Mouse (Mus musculus) liver, embryonic 16.5 days (tissue): ENCODE measurements at regions not wholly inside any gene's neighbourhood (a gene's known extent, or its start where the extent isn't known, plus 50 kb on each side); places are given as distances from the start of the nearest gene placed in this dataset.

Experiments
- ATAC-seq: fragments of 200-750 bp; cut with Nextera tagmentation; 2 replicates; pipeline ENCODE4 v1.8.0; 2017; ENCODE audit warnings: low read depth, mild to moderate bottlenecking, moderate number of reproducible peaks, moderate library complexity
- H3K27ac ChIP-seq: fragments of 300-500 bp; sonication (generic); 2 replicates; pipeline ENCODE4 v1.5.1; 2014; ENCODE audit warnings: mild to moderate bottlenecking, low read length
- H3K27me3 ChIP-seq: fragments of 300-500 bp; sonication (generic); 2 replicates; pipeline ENCODE4 v1.6.1; 2014; ENCODE audit warnings: low read depth, low read length, mixed read lengths; ENCODE audit not compliant: control insufficient read depth, insufficient read depth
- H3K36me3 ChIP-seq: fragments of 300-500 bp; sonication (generic); 2 replicates; pipeline ENCODE4 v1.6.1; 2014; ENCODE audit warnings: mild to moderate bottlenecking; ENCODE audit not compliant: control insufficient read depth, insufficient read depth
- H3K4me1 ChIP-seq: fragments of 300-500 bp; sonication (generic); 2 replicates; pipeline ENCODE4 v1.6.1; 2014; ENCODE audit warnings: low read depth, low read length, mixed read lengths; ENCODE audit not compliant: control insufficient read depth
- H3K4me2 ChIP-seq: fragments of 300-500 bp; sonication (generic); 2 replicates; pipeline ENCODE4 v1.6.1; 2014; ENCODE audit warnings: low read depth, low read length, mixed read lengths
- H3K4me3 ChIP-seq: fragments of 300-500 bp; sonication (generic); 2 replicates; pipeline ENCODE4 v1.5.1; 2014; ENCODE audit warnings: low read depth, mild to moderate bottlenecking, low read length
- H3K9ac ChIP-seq: fragments of 300-500 bp; sonication (generic); 2 replicates; pipeline ENCODE4 v1.6.1; 2014; ENCODE audit warnings: low read depth, low read length
- H3K9me3 ChIP-seq: fragments of 300-500 bp; sonication (generic); replicated peaks from 2 replicates; pipeline ENCODE4 v1.6.1; 2016; ENCODE audit warnings: low read length; ENCODE audit not compliant: control insufficient read depth
- WGBS: fragments of 180-500 bp; shearing (Covaris S2); extraction: QIAGEN DNeasy Blood & Tissue Kit; methylation state at CpG from one replicate; pipeline ENCODE4 v1.1.7; 2014; ENCODE audit not compliant: insufficient replicate concordance; 5-methylcytosine and 5-hydroxymethylcytosine counted together

DNA sequence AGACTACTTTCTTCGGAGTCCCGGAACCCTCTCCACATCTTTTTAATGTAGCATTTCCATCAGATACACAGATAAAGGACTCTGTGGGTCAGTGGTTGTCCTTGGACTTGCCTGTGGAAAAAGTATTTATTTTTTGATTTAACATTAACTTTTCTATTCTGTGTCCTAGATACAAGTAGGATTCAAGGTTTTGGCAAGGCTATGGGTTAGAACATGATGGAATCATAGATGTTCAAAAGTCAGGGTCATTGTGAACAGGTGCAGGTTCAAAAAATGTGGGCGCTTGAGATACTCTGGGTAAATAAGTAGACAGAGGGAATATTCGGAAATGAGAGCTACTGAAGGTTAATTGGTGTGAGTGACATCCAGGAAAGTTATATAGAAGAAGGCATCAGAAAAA is 347.7 kb downstream of the Cypt12 start:
- Histone ChIP-seq H3K4me2 (no peak overlapping the region), H3K9me3 (no peaks in the 10 kb centered on the region), H3K4me3 (no peak overlapping the region), H3K9ac (no peak overlapping the region), H3K27me3 (no peaks in the 10 kb centered on the region), H3K4me1 (no peaks in the 10 kb centered on the region), H3K36me3 (no peaks in the 10 kb centered on the region), H3K27ac (no peak overlapping the region)
- ATAC-seq: no peak
- WGBS: 72% methylated on average over 4 of the region's 4 CpGs

DNA sequence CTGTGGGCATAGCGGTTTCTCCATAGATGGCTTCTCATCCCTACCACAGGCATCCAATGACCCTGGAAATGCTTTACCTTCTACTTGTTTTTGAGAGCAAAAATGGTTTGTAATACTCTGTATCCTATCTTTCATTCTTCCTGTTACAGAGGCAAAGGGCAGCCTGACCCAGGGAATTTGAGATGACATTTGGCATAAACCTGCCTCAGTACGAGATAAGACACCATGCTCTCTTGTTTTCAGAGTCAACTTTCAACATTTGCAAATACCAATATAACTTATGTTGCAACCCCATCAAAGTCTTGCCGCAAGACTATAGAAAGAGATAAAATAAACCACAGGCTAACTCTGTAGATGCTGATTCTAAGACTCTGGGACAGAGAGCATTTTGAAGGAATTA is 350.5 kb downstream of the Cypt12 start:
- Histone ChIP-seq H3K9me3 (no peaks in the 10 kb centered on the region), H3K9ac (no peak overlapping the region), H3K4me2 (no peak overlapping the region), H3K36me3 (no peaks in the 10 kb centered on the region), H3K4me3 (no peak overlapping the region), H3K4me1 (no peaks in the 10 kb centered on the region), H3K27ac (no peak overlapping the region), H3K27me3 (no peaks in the 10 kb centered on the region)
- peak; percentile 19; the same call in 1 of the 2 replicates for ATAC-seq
- 53% methylated on average over 3 of the region's 3 CpGs for WGBS

DNA sequence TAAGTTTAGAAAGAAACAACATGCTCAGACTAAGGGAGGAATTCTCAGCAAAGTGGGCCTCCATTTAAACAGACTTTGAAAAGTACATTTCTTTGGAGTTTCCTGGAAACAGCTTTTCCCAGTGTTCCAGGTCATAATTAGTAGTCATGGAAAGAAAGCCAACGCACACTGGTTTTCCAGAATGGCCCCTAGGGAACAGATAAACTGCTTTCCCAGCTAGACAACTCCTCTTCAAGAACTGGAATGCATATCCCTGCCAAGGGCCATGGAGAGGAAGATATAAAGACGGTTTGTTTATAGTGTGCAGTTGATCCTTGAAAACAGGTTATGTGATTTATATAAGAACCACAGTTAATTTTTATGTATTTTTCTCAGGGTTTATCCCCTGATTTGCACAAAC is 351.3 kb downstream of the Cypt12 start:
- H3K9me3 ChIP-seq: no peaks in the 10 kb centered on the region
- no peak overlapping the region for H3K4me2 ChIP-seq
- H3K36me3 ChIP-seq: no peaks in the 10 kb centered on the region
- no peak overlapping the region for H3K4me3 ChIP-seq
- 43% methylated on average over 2 of the region's 2 CpGs for WGBS
- H3K27ac ChIP-seq: no peak overlapping the region
- no peaks in the 10 kb centered on the region for H3K27me3 ChIP-seq
- no peak for ATAC-seq
- no peak overlapping the region for H3K9ac ChIP-seq
- no peaks in the 10 kb centered on the region for H3K4me1 ChIP-seq

- no peak overlapping the region for H3K27ac ChIP-seq
- WGBS: 30% methylated on average over 2 of the region's 2 CpGs
- peak; percentile 56 for ATAC-seq
- H3K4me3 ChIP-seq: no peak overlapping the region
- H3K4me2 ChIP-seq: no peak overlapping the region
- H3K36me3 ChIP-seq: no peaks in the 10 kb centered on the region
- no peaks in the 10 kb centered on the region for H3K4me1 ChIP-seq
- no peaks in the 10 kb centered on the region; the same call in 1 of the 2 replicates for H3K9me3 ChIP-seq
- no peak overlapping the region for H3K9ac ChIP-seq
- H3K27me3 ChIP-seq: no peaks in the 10 kb centered on the region
Observed at GRCm38 (mm10) chr3:18319433-18319832, 371.2 kb downstream of the Cypt12 start.

DNA sequence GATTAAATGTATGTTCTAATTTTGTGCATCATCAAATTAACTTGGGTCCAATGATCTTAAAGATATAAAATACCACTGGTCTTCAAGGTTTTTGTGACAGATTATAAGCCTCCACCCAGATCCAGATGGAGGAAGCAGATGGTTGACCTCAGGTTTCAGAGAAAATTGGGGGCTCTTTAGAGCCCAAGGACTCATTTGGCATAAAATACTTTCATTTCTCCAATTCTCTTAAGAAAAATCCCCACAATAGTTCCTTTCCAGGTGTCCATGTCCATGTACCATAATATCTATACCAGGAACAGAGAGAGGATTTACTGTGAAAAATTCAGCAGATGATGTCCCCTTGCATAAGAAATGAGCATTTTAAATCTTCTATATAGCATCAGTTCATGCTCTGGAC is 385.0 kb downstream of the Cypt12 start:
- Histone ChIP-seq H3K9ac (no peak overlapping the region), H3K27ac (no peak overlapping the region), H3K4me3 (no peak overlapping the region), H3K4me1 (no peaks in the 10 kb centered on the region), H3K4me2 (no peak overlapping the region), H3K9me3 (no peaks in the 10 kb centered on the region), H3K36me3 (no peaks in the 10 kb centered on the region), H3K27me3 (no peaks in the 10 kb centered on the region)
- no peak for ATAC-seq

DNA sequence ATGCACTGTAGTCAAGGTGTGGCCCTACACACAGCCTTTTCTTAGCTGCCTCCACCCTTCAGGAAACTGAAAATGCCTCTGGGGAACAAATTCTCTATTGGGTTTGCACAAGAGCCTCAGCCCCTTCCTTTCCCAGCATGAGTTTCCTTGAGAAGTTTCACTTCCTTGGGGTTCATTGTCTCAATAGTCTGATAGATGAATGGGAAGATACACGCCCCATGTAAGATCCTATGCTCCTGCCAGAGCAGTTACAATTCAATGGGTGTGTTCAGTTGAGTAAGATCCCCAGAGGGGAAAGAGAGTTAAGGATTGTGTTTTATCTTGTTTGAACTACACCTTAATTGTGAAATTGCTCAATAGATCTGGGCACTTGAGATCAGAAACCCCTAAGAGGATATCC is 391.0 kb downstream of the Cypt12 start:
- Histone ChIP-seq H3K4me3 (no peak overlapping the region), H3K9ac (no peak overlapping the region), H3K4me1 (no peaks in the 10 kb centered on the region), H3K36me3 (no peaks in the 10 kb centered on the region), H3K27me3 (no peaks in the 10 kb centered on the region), H3K4me2 (no peak overlapping the region), H3K27ac (no peak overlapping the region), H3K9me3 (no peaks in the 10 kb centered on the region)
- 32% methylated on average over 1 of the region's 1 CpGs for WGBS
- peak; percentile 27; the same call in 1 of the 2 replicates for ATAC-seq

- H3K4me3 ChIP-seq: no peak overlapping the region
- no peak for ATAC-seq
- no peak overlapping the region for H3K27ac ChIP-seq
- H3K9me3 ChIP-seq: no peaks in the 10 kb centered on the region
- 63% methylated on average over 8 of the region's 8 CpGs for WGBS
- no peaks in the 10 kb centered on the region for H3K36me3 ChIP-seq
- no peaks in the 10 kb centered on the region for H3K27me3 ChIP-seq
- H3K4me1 ChIP-seq: no peaks in the 10 kb centered on the region
- H3K9ac ChIP-seq: no peak overlapping the region
- no peak overlapping the region for H3K4me2 ChIP-seq
Observed at GRCm38 (mm10) chr3:18341757-18342156, 393.5 kb downstream of the Cypt12 start.

DNA sequence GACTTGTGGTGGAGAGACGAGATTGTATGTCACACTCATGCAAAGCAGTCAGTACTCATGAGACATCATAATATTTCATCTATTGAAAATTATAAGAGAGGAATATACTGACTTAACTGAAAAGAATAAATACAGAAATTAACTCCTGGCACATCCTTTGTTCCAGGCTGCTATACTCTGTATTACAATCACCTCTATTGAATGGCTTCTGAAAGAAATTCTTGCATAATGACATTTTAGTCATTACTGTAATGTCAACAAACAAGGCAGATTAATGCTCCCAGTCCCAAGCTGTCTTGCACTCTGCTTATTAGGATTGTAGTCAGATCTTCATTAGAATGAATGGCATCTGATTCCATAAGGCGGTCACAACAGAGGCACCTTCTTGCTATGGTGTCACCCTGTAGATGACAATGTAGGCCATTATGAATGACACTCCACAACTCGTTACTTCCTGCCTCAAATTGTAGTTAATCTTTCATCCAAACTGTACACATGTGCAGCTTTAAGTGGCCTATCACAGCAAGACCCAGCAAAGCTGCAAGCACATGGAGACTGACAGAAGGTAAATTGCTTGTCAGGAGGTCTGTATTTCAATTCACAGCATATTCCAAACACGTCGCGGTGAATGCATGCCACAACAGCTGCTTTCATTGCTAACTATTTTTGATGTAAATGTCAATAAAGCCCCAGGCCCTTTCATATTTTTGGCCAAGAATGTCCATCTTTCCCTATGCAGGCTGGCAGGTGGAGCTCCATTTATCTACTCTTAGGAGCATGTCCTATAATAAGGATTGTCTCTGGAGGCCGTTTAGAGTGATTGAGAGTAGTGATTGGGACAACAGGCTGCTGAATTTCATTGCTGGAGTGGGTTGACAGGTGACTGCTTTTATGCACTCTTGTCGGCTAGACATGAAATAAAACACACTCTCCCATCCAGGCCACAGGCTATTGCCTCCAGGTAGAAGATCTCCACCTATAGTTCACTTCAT is 430.1 kb downstream of the Cypt12 start:
- no peaks in the 10 kb centered on the region for H3K4me1 ChIP-seq
- H3K27ac ChIP-seq: no peak overlapping the region
- no peaks in the 10 kb centered on the region for H3K27me3 ChIP-seq
- no peak overlapping the region for H3K9ac ChIP-seq
- no peak for ATAC-seq
- no peak overlapping the region for H3K4me3 ChIP-seq
- WGBS: 67% methylated on average over 8 of the region's 8 CpGs
- H3K4me2 ChIP-seq: no peak overlapping the region
- H3K36me3 ChIP-seq: no peaks in the 10 kb centered on the region
- H3K9me3 ChIP-seq: no peaks in the 10 kb centered on the region

GRCm38 (mm10) chr3:18421886-18422575 is 473.8 kb downstream of the Cypt12 start:
- Histone ChIP-seq H3K9ac (no peak overlapping the region), H3K4me3 (no peak overlapping the region), H3K36me3 (no peaks in the 10 kb centered on the region), H3K27ac (no peak overlapping the region), H3K27me3 (no peaks in the 10 kb centered on the region), H3K4me2 (no peak overlapping the region), H3K4me1 (no peaks in the 10 kb centered on the region), H3K9me3 (no peaks in the 10 kb centered on the region)
- 50% methylated on average over 4 of the region's 4 CpGs for WGBS
- ATAC-seq: no peak
